Mouse (Mus musculus) intestine, postnatal 0 days (tissue): ENCODE measurements around the gene Neu4. TPM values are rescaled to one million over a fixed set of nuclear protein-coding genes. Genes with fewer than 3 reads are reported as not detected.
"Not testable (repeated sequence)": the region's sequence is repeated elsewhere in the genome, so short reads cannot be mapped to it uniquely, and the experiment has no call there.

ENCODE experiments used
- ATAC-seq: fragments of 200-750 bp; cut with Nextera tagmentation; 2 replicates; pipeline ENCODE4 v1.8.0; 2017; ENCODE audit warnings: mild to moderate bottlenecking, moderate TSS enrichment, moderate library complexity
- H3K27ac ChIP-seq: fragments of 300-500 bp; sonication (generic); 2 replicates; pipeline ENCODE4 v1.5.1; 2014; ENCODE audit warnings: mild to moderate bottlenecking, low read depth, low read length, moderate library complexity
- H3K27me3 ChIP-seq: fragments of 300-500 bp; sonication (generic); replicated peaks from 2 replicates; pipeline ENCODE4 v1.6.1; 2014; ENCODE audit warnings: low read length, mixed read lengths; ENCODE audit not compliant: control insufficient read depth, insufficient read depth
- H3K36me3 ChIP-seq: fragments of 300-500 bp; sonication (generic); 2 replicates; pipeline ENCODE4 v1.6.1; 2014; ENCODE audit warnings: mild to moderate bottlenecking, moderate library complexity; ENCODE audit not compliant: control insufficient read depth, insufficient read depth
- H3K4me1 ChIP-seq: fragments of 300-500 bp; sonication (generic); replicated peaks from 2 replicates; pipeline ENCODE4 v1.6.1; 2014; ENCODE audit warnings: antibody characterized with exemption, low read length, mixed read lengths; ENCODE audit not compliant: control insufficient read depth, insufficient read depth
- H3K4me2 ChIP-seq: fragments of 300-500 bp; sonication (generic); replicated peaks from 2 replicates; pipeline ENCODE4 v1.6.1; 2014; ENCODE audit warnings: low read depth, mild to moderate bottlenecking, moderate library complexity
- H3K4me3 ChIP-seq: fragments of 300-500 bp; sonication (generic); 2 replicates; pipeline ENCODE4 v1.5.1; 2014; ENCODE audit warnings: low read depth, low read length
- H3K9ac ChIP-seq: fragments of 300-500 bp; sonication (generic); 2 replicates; pipeline ENCODE4 v1.6.1; 2014; ENCODE audit warnings: mild to moderate bottlenecking, low read depth, low read length
- H3K9me3 ChIP-seq: fragments of 300-500 bp; sonication (generic); 2 replicates; pipeline ENCODE4 v1.6.1; 2016; ENCODE audit warnings: mixed run types; ENCODE audit not compliant: control insufficient read depth
- CTCF ChIP-seq: sonication (generic); IDR thresholded peaks from 2 replicates; pipeline ENCODE4 v1.5.1; 2016; ENCODE audit warnings: low read depth, mild to moderate bottlenecking, control low read depth, antibody characterized with exemption, moderate library complexity
- WGBS: fragments of 180-500 bp; shearing (Covaris S2); extraction: QIAGEN DNeasy Blood & Tissue Kit; methylation state at CpG from one replicate; pipeline ENCODE4 v1.1.7; 2014; 5-methylcytosine and 5-hydroxymethylcytosine counted together
- polyA plus RNA-seq: library from polyadenylated mRNA; unstranded; fragments of >200 nt; fragmentation: Nextera tagmentation; extraction: Ambion mirVana; gene quantifications from 2 replicates; pipeline ENCODE4 v1.2.1, GENCODE M21; 2015

The Neu4 gene
- polyA plus RNA-seq, 1 experiment from 2014 or later: not detected

DNA sequence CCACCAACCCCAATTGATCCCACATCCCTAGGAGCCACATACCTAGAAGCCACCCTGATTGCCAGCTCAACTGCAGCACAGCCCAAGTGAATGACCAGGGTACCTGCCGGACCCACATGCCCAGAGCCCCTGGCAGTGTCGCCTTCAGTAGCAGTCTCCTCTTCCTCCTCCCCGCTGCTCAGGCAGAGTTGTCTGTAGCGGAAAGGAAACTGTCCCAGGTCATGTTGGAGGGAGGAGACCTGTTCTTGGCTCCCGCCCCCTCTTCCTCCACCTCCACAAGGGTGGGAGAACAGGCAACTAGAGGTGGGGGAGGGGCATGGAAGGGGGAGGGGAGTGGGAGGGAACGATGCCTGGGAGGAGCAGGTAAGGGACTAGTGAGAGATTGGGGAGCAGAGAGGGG is 32.1 kb downstream of the Neu4 start, which contains the start of gene Pdcd1:
Gene Pdcd1, minus strand, starts transcription at position 181 of the 400 bp plus-strand sequence.
- H3K4me3 ChIP-seq: no peak within 1 kb of the TSS
- 48% methylated on average over 5 of the region's 6 CpGs for WGBS
- no peak for ATAC-seq
- no peak within 1 kb of the TSS for H3K27ac ChIP-seq
- no peaks in the 10 kb centered on the region for H3K9me3 ChIP-seq
- no peak within 1 kb of the TSS for H3K4me2 ChIP-seq
- no peak for TF ChIP-seq CTCF
- H3K36me3 ChIP-seq: no peaks in the 10 kb centered on the region
- no peak within 1 kb of the TSS for H3K9ac ChIP-seq
- H3K27me3 ChIP-seq: no peaks in the 10 kb centered on the region
- H3K4me1 ChIP-seq: no peaks in the 10 kb centered on the region

DNA sequence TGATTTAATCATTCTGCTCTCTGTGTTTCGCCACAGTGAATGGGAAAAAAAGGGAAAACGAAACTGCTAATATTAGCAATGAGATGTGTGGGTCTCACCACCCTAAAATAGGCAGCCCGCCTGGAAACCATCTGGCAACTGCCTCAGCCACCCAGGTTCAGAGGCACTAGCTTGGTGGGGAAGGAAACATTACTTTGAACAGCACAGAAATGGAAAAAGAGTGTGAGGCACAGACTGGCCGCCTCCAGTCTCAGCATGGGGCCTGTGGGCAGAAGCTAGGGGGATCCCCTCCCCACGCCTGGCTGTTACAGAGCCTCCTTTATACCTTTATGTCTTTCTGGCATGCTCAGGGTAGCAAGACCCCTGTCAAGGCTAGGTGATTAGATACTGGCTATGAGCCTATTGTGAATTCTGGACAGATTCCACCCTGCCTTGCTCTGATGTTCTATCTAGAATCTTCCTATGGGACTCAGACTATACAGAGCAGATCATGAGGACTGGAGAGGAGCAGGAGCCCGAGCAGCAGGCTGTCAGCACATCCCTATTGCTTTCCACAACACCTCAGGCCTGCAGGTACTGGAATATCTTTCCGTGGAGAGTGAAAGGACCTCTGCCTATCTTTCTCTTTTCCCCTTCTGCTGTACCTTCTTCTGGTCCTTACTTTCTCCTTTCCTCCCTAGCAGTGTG is 33.4 kb downstream of the Neu4 start:
- ATAC-seq: no peak
- WGBS: 78% methylated on average over 7 of the region's 7 CpGs
- H3K4me1 ChIP-seq: no peaks in the 10 kb centered on the region
- no peaks in the 10 kb centered on the region for H3K27me3 ChIP-seq
- H3K4me2 ChIP-seq: no peak overlapping the region
- H3K9ac ChIP-seq: no peak overlapping the region
- no peaks in the 10 kb centered on the region for H3K36me3 ChIP-seq
- no peak overlapping the region for H3K4me3 ChIP-seq
- TF ChIP-seq CTCF: no peak
- no peak overlapping the region for H3K27ac ChIP-seq
- H3K9me3 ChIP-seq: no peaks in the 10 kb centered on the region

DNA sequence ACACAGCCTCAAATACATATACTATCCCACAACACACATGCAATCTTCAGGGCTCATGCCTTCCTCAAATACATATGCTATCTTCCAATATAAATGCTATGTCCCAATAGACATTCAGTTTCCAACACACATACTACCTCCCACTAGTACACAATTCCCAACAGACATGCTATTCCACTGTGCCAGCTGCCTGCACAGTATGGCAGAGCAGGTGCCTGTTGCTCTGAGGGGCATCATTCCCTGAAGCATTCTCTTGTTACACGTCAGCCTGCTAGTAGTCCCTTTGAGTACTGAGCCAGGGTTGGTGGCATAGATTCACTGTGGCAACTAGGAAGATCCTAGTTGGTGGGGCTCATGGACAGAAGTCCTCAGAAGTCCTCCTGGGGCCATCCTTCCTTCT is 34.2 kb downstream of the Neu4 start:
- H3K36me3 ChIP-seq: no peaks in the 10 kb centered on the region
- H3K9me3 ChIP-seq: no peaks in the 10 kb centered on the region
- no peaks in the 10 kb centered on the region for H3K4me1 ChIP-seq
- H3K4me3 ChIP-seq: no peak overlapping the region
- 78% methylated on average over 1 of the region's 1 CpGs for WGBS
- H3K27ac ChIP-seq: no peak overlapping the region
- H3K9ac ChIP-seq: no peak overlapping the region
- no peak for ATAC-seq
- no peaks in the 10 kb centered on the region for H3K27me3 ChIP-seq
- no peak for TF ChIP-seq CTCF
- H3K4me2 ChIP-seq: no peak overlapping the region

DNA sequence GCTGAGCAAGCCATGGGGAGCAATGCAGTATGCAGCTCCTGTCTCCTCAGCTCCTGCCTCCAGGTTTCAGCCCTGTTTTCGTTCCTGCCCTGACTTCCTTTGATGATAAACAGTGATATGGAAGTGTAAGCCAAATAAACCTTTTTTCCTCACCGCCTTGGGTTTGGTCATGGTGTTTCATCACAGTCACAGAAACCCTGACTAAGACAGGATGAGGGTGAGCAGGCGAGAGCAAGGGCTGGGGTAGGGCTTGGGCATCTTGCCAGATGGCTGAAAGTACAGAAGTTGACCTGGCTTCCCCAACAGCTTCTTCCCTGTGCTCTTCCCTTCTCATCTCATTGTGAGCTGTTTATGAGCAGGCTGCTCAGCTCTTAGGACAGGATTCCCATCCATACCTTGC is 35.7 kb downstream of the Neu4 start:
- Histone ChIP-seq H3K36me3 (no peaks in the 10 kb centered on the region), H3K4me3 (no peak overlapping the region), H3K27ac (no peak overlapping the region), H3K27me3 (no peaks in the 10 kb centered on the region), H3K9me3 (no peaks in the 10 kb centered on the region), H3K4me2 (no peak overlapping the region), H3K9ac (no peak overlapping the region), H3K4me1 (no peaks in the 10 kb centered on the region)
- no peak for TF ChIP-seq CTCF
- 20% methylated on average over 3 of the region's 3 CpGs for WGBS
- ATAC-seq: no peak

DNA sequence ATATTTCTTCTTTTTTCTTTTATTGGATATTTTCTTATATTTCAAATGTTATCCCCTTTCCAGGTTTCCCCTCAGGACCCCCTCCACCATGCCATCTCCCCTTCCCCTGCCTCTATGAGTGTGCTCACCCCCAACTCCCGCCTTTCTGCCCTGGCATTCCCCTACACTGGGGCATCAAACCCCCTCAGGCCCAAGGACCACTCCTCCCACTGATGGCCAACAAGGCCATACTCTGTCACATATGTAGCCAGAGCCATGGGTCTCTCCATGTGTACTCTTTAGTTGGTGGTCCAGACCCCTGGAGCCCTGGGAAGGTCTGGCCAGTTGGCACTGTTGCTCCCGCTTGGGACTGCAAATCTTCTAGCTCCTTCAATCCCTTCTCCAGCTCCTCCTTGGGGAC is 37.1 kb downstream of the Neu4 start:
- Histone ChIP-seq H3K9ac (no peak overlapping the region), H3K4me3 (no peak overlapping the region), H3K4me2 (no peak overlapping the region), H3K4me1 (no peaks in the 10 kb centered on the region), H3K9me3 (no peaks in the 10 kb centered on the region), H3K27me3 (no peaks in the 10 kb centered on the region), H3K27ac (no peak overlapping the region), H3K36me3 (no peaks in the 10 kb centered on the region)
- no peak for TF ChIP-seq CTCF
- WGBS: 89% methylated on average over 2 of the region's 2 CpGs
- ATAC-seq: no peak

DNA sequence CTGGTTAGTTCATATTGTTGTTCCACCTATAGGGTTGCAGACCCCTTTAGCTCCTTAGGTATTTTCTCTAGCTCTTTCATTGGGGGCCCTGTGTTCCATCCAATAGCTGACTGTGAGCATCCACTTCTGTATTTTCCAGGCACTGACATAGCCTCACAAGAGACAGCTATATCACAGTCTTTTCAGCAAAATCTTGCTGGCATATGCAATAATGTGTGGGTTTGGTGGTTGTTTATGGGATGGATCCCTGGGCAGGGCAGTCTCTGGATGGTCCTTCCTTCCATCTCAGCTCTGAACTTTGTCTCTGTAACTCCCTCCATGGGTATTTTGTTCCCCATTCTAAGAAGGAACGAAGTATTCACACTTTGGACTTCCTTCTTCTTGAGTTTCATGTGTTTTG is 38.0 kb downstream of the Neu4 start:
- H3K9ac ChIP-seq, H3K4me3 ChIP-seq, H3K27me3 ChIP-seq, ATAC-seq, H3K4me2 ChIP-seq, H3K9me3 ChIP-seq, H3K27ac ChIP-seq, H3K4me1 ChIP-seq, H3K36me3 ChIP-seq: not testable (repeated sequence)
- WGBS: 79% methylated on average over 1 of the region's 1 CpGs

DNA sequence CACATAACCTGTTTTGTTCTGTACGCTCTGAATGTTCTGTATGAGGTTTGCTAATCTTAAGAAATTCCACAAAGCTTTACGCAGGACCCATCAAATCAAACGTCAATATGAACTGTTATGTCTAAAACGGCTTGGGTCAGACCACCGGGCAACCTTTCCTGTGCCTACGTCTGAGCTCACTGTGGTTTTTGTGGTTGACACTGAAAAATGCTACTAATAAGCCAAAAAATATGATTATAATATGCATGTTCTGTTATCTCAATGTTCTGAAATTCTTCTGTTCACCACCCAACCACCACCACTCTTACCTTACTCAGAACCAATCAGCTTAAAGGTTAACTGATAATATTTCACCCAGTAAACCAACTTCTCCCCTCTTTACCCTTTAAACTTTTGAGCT is 54.5 kb downstream of the Neu4 start:
- Histone ChIP-seq H3K27me3 (no peaks in the 10 kb centered on the region), H3K4me1 (no peaks in the 10 kb centered on the region), H3K9ac (no peak overlapping the region), H3K36me3 (no peaks in the 10 kb centered on the region), H3K4me3 (no peak overlapping the region), H3K4me2 (no peak overlapping the region), H3K27ac (no peak overlapping the region), H3K9me3 (no peaks in the 10 kb centered on the region)
- ATAC-seq: no peak
- TF ChIP-seq CTCF: no peak
- WGBS: 84% methylated on average over 6 of the region's 6 CpGs
